Mouse (Mus musculus) bone marrow, adult 2 months (tissue): ENCODE measurements around the gene Fcf1.

ENCODE experiments used
- CTCF ChIP-seq: fragments of 200-500 bp; IDR thresholded peaks from 2 replicates; pipeline ENCODE4 v1.5.1; 2011; ENCODE audit warnings: low read length, control low read depth; ENCODE audit not compliant: control insufficient read depth, insufficient read depth
- POLR2A ChIP-seq: fragments of 200-500 bp; IDR thresholded peaks from 2 replicates; pipeline ENCODE4 v1.6.1; 2011; ENCODE audit warnings: low read depth, mild to moderate bottlenecking, control low read depth, low read length, borderline replicate concordance; ENCODE audit not compliant: control insufficient read depth

- TF ChIP-seq CTCF, result no peak
- TF ChIP-seq POLR2A, result no peak
These were observed 19.2 kb upstream of the Fcf1 start for GRCm38 (mm10) chr12:84951531-84951930.
